Mouse (Mus musculus): ENCODE measurements around the gene Traf4. TPM values are rescaled to one million over a fixed set of nuclear protein-coding genes. Genes with fewer than 3 reads are reported as not detected.

Traf4 gene
- polyA plus RNA-seq (2015; fragmentation: Nextera tagmentation; extraction: Ambion mirVana), result 82.4 and 88.4 TPM in 2 replicates

DNA sequence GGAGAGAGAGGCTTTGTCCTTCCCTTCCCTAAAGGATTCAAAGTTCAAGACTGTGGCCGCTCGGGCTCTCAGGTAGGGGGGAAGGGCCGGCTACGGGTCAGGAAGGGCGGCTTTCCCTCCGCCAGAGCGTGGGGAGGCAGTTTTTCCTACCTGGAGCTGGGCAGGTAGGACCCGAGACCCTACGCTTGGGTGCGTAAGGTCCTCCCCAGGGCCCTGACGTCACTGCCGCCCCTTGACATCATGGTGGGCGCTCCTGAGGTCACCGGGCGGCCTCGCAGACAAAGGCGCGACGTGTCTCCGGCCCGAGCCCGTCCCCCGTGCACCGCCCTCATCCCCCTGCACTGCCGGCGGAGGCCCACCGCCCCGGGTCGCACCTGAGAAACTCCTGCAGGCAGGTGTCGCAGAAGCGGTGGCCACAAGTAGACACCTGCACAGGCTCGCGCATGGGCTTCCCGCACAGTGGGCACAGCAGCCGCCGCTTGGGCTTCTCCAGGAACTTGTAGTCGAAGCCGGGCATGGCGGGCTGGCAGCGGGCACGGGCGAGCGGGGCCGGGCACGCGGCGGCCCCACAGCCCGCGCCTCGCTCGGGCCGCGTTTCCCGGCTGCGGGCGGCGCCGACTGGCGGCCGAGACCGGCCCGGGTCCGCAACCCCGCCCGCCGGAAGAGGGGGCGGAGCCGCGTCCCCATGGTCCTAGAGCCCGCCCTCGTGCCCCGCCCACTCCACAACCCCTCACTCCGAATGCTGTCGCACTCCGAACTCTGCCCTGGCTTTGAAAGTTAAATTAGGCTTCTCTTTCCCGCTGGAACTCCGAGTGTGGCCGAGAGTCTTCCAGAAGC, at the start of gene Traf4:
Gene Traf4, minus strand, starts transcription at position 666 of the 837 bp plus-strand sequence.
- Histone ChIP-seq H3K27me3 (no peaks in the 10 kb centered on the region), H3K27ac (peak within 1 kb of the TSS; percentile 98), H3K4me2 (peak within 1 kb of the TSS; percentile 76), H3K9me3 (no peaks in the 10 kb centered on the region), H3K4me1 (peaks cover 47% of the 10 kb centered on the region), H3K4me3 (peak within 1 kb of the TSS; percentile 81), H3K9ac (peak within 1 kb of the TSS; percentile 98), H3K36me3 (peaks cover 18% of the 10 kb centered on the region)
- peak; percentile 82 for ATAC-seq (ENCODE audit: borderline replicate concordance, extremely low read depth, low FRiP score, low TSS enrichment)
- under 1% methylated on average over 78 of the region's 78 CpGs for WGBS

DNA sequence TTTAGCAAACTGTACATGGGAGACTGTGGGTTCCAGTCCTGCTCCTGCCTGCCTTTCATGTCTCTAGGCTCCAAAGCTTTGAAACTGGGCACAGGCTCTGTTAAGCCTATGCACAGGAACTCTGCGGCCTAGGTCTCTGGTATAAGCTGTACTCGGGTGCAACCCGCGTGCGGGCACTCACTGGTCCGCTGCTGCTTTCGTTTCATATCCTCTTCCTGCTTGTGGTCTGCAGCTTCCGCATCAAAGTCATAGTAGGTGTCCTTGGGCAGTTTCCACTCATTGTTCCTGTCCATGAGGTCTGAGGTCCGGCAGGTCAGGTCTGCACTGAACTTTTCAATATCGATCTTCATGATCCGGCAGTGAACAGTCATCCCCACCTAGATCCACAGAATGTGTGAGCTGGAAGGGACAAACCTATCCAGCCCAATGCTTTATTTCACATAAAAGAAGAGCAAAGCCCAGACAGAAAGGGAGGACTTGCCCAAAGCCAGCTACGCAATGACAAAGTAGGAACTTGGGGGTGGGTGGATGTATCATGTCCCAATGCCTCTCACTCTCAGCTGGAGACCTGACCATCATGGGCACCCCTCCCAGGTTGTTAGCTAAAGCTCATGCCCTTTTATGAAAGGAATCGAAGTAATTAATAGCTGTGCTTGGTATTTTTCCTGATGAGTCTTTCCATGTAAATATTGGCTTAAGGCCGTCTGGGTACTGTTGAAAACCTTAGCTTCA, 47.9 kb upstream of the Traf4 start:
- H3K27ac ChIP-seq, result no peak overlapping the region
- 79% methylated on average over 14 of the region's 14 CpGs for WGBS
- H3K36me3 ChIP-seq, result peaks cover 89% of the 10 kb centered on the region
- H3K27me3 ChIP-seq, result no peaks in the 10 kb centered on the region
- no peak for ATAC-seq (ENCODE audit: borderline replicate concordance, extremely low read depth, low FRiP score, low TSS enrichment)
- H3K9me3 ChIP-seq, result no peaks in the 10 kb centered on the region
- H3K9ac ChIP-seq, result no peak overlapping the region
- H3K4me2 ChIP-seq, result no peak overlapping the region
- H3K4me3 ChIP-seq, result no peak overlapping the region
- no peaks in the 10 kb centered on the region for H3K4me1 ChIP-seq

DNA sequence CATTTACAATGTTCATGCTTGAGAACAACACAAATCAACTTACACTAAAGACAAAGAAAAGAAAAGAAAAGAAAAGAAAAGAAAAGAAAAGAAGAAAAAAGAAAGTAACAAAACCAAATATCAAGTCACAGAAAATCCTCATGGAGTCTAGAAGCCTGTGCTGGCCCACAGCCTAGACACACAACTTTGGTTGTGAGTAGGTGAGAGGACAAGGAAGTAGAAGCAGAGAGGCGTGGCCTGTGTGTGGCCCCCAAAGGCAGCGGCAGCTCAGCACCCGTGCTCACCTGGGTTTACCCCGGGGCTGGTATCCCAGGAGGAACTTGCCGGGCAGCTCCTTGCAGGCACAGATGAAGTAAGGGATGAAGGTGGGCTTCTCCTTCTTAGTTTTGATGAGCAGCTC, 46.1 kb upstream of the Traf4 start:
- H3K4me2 ChIP-seq, result no peak overlapping the region
- no peak overlapping the region for H3K9ac ChIP-seq
- H3K36me3 ChIP-seq, result peaks cover 89% of the 10 kb centered on the region
- no peaks in the 10 kb centered on the region for H3K4me1 ChIP-seq
- ATAC-seq (ENCODE audit: borderline replicate concordance, extremely low read depth, low FRiP score, low TSS enrichment), result no peak
- no peaks in the 10 kb centered on the region for H3K9me3 ChIP-seq
- H3K27me3 ChIP-seq, result no peaks in the 10 kb centered on the region
- H3K4me3 ChIP-seq, result no peak overlapping the region
- H3K27ac ChIP-seq, result no peak overlapping the region
- 84% methylated on average over 5 of the region's 5 CpGs for WGBS

DNA sequence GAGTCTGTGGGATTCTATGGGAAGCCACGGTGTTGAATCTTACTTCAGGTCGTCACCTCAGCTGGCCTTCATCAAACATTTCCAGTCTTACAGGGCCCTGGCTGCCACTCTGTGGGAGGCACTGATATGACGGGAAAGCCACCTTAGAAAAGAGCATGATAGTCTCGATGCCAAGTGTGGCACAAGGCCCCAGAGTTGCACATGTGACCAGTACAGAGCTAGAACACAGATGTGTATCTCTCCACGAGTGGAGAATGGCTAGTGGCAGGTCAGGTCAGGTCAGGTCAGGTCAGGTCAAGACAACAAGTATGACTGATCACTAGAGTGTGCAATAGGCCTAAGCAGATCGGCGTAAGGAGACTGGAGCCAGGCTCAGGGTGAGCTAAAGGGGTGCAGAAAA, 45.2 kb upstream of the Traf4 start:
- Histone ChIP-seq H3K9me3 (no peaks in the 10 kb centered on the region), H3K4me1 (no peaks in the 10 kb centered on the region), H3K9ac (no peak overlapping the region), H3K4me2 (no peak overlapping the region), H3K36me3 (peaks cover 89% of the 10 kb centered on the region), H3K27ac (no peak overlapping the region), H3K27me3 (no peaks in the 10 kb centered on the region), H3K4me3 (no peak overlapping the region)
- no peak for ATAC-seq (ENCODE audit: borderline replicate concordance, extremely low read depth, low FRiP score, low TSS enrichment)
- 43% methylated on average over 7 of the region's 7 CpGs for WGBS

DNA sequence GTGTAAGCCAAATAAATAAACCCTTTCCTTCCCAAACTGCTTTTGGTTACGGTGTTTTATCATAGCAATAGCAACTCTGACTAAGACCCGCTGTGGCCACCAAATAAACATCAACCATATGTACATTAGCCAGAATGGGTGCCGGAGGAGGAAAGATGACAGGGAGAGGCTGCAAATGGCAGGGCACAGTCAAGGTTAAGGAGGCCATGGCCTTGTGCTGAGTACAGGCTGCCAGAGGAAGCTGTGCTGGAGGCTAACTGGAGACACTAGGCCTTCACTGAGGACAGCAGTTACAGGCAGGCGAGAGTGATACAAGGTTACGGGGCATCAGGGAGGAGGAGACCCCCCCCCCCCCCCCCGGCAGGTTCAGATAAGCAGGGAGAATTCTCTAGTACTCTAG, 44.5 kb upstream of the Traf4 start:
- 78% methylated on average over 6 of the region's 6 CpGs for WGBS
- no peak overlapping the region for H3K4me2 ChIP-seq
- no peak overlapping the region for H3K4me3 ChIP-seq
- H3K27me3 ChIP-seq, result no peaks in the 10 kb centered on the region
- peaks cover 86% of the 10 kb centered on the region for H3K36me3 ChIP-seq
- no peaks in the 10 kb centered on the region for H3K4me1 ChIP-seq
- ATAC-seq (ENCODE audit: borderline replicate concordance, extremely low read depth, low FRiP score, low TSS enrichment), result no peak
- no peak overlapping the region for H3K9ac ChIP-seq
- no peaks in the 10 kb centered on the region for H3K9me3 ChIP-seq
- H3K27ac ChIP-seq, result no peak overlapping the region

DNA sequence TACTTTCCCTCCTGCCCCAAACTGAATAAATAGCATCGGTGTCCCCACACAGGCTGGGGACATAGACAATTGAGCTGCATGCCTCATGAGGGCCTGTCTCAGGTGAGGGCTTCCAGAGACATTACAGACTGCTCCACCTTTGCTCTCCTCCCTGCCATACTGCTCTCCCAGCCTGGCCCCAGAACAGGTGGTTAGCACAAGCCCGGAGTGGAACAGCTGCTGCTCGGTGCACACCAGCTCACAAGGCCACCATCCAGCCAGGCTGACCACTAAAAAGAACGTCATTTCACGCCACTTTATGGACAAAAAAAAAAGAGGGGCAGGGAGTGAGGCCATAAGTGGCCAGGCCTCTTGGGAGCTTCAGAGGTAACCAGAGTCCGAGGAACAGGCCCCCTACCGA, 41.8 kb upstream of the Traf4 start:
- no peak overlapping the region for H3K27ac ChIP-seq
- no peak for ATAC-seq (ENCODE audit: borderline replicate concordance, extremely low read depth, low FRiP score, low TSS enrichment)
- no peaks in the 10 kb centered on the region for H3K4me1 ChIP-seq
- H3K4me3 ChIP-seq, result no peak overlapping the region
- no peak overlapping the region for H3K4me2 ChIP-seq
- no peaks in the 10 kb centered on the region for H3K27me3 ChIP-seq
- H3K9me3 ChIP-seq, result no peaks in the 10 kb centered on the region
- WGBS, result 86% methylated on average over 7 of the region's 7 CpGs
- H3K9ac ChIP-seq, result no peak overlapping the region
- H3K36me3 ChIP-seq, result peaks cover 65% of the 10 kb centered on the region

DNA sequence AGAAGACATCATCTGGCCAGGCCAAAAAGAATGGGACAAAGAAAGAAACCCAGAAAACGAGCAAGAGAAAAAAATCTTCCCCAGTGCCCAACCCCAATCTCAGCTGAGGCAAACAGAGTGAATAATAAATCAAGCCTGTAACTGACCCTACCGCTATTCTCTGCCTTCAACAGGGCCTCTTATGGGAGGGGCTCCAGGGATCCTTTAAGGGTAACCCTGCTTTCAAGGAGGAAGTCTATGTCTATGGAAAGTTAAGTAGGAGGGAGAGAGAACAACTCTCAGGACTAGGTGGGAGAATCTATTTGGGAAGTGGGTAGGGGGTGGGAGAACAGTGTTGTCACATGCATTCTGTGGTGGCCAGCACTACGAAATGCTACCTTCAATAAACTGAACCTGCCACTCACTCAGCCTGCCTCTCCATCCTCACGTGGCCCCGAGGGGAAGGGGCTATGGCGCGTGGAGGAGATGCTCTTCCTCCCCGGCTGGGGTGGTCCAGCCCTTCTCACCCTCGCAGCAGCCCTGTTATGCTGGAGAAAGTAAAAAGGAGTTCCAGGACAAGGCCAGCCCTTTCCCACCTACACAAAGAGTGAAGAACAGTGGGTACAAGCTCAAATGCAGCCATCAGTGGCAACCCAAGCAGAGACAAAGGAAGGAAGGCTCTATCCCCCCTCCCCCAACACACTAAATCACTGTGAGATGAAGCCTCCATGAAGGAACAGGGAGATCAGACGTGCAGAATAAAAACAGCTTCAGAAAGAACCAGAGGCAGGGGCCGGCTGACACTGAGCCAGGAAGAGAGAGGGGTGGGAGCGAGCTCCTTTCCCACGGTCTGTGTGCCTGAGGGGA, 40.2 kb upstream of the Traf4 start:
- no peak overlapping the region for H3K9ac ChIP-seq
- no peaks in the 10 kb centered on the region for H3K9me3 ChIP-seq
- H3K36me3 ChIP-seq, result peaks cover 52% of the 10 kb centered on the region
- no peak overlapping the region for H3K4me3 ChIP-seq
- no peaks in the 10 kb centered on the region for H3K4me1 ChIP-seq
- H3K27ac ChIP-seq, result no peak overlapping the region
- WGBS, result 73% methylated on average over 13 of the region's 13 CpGs
- no peak for ATAC-seq (ENCODE audit: borderline replicate concordance, extremely low read depth, low FRiP score, low TSS enrichment)
- no peaks in the 10 kb centered on the region for H3K27me3 ChIP-seq
- H3K4me2 ChIP-seq, result no peak overlapping the region

DNA sequence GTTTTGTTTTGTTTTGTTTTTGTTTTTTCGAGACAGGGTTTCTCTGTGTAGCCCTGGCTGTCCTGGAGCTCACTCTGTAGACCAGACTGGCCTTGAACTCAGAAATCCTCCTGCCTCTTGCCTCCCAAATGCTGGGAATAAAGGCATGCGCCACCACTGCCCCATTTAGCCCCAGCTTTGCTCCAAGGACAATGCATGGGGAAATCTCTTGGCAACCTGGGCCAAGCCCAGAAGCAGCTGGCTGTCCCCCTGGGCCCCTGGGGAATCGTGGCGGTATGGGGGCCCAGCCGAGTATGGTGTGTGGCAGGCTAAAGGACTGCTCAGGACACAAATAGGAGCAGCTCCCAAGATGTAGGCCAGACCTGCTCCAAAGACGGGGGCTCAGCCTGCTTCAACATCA, 38.9 kb upstream of the Traf4 start:
- H3K36me3 ChIP-seq, result peaks cover 39% of the 10 kb centered on the region
- no peaks in the 10 kb centered on the region for H3K27me3 ChIP-seq
- ATAC-seq (ENCODE audit: borderline replicate concordance, extremely low read depth, low FRiP score, low TSS enrichment), result no peak
- 80% methylated on average over 6 of the region's 6 CpGs for WGBS
- H3K4me1 ChIP-seq, result no peaks in the 10 kb centered on the region
- no peaks in the 10 kb centered on the region for H3K9me3 ChIP-seq
- no peak overlapping the region for H3K9ac ChIP-seq
- H3K4me3 ChIP-seq, result no peak overlapping the region
- no peak overlapping the region for H3K4me2 ChIP-seq
- no peak overlapping the region for H3K27ac ChIP-seq

DNA sequence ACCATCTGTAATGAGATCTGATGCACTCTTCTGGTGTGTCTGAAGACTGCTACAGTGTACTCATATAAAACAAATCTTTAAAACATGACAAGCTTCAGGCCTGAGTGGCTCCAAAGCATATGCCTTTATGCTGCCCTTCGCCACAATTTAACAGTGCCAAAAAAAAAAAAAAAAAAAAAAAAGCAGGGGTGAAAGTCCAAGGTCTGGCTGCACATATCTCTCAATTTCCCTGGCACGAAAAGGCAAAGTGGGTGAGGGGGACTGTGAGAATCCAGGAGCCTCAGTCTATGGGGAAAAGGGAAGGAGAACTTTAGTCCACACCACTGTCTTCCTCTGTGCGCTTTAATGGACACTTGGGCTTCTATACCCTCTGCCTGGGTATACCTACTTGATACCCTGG, 37.0 kb upstream of the Traf4 start:
- no peak overlapping the region for H3K4me3 ChIP-seq
- 89% methylated on average over 3 of the region's 3 CpGs for WGBS
- no peaks in the 10 kb centered on the region for H3K4me1 ChIP-seq
- no peak overlapping the region for H3K27ac ChIP-seq
- H3K4me2 ChIP-seq, result no peak overlapping the region
- H3K9me3 ChIP-seq, result no peaks in the 10 kb centered on the region
- no peak for ATAC-seq (ENCODE audit: borderline replicate concordance, extremely low read depth, low FRiP score, low TSS enrichment)
- no peak overlapping the region for H3K9ac ChIP-seq
- peaks cover 20% of the 10 kb centered on the region for H3K36me3 ChIP-seq
- H3K27me3 ChIP-seq, result no peaks in the 10 kb centered on the region

DNA sequence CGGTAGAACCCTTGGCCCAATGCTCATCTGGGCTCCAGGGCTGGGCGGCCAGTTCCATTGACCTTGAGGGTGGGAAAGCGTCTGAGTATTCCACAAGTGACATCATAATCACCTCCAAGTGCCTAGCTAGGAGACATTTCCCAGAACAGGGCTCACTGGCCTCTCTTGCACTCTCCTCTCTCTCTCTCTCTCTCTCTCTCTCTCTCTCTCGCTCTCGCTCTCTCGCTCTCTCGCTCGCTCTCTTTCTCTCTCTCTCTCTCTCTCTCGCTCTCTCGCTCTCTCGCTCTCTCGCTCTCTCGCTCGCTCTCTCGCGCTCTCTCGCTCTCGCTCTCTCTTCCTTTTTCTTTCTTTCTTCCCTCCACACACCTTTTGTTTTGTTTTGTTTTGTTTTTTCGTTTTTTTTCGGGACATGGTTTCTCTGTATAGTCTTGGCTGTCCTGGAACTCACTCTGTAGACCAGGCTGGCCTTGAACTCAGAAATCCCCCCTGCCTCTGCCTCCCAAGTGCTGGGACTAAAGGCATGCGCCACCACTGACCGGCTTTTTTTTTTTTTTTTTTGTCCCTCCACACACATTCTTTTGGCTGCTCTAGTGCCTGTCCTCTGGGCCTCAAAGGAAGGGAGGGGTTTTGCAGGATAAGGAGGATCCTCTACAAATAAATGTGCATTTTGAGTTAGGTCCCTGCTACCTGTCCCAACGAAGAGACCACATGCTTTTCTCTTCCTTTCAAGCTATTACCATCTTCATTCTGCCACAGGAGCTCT, 29.9 kb upstream of the Traf4 start:
- Histone ChIP-seq H3K36me3 (peaks cover 18% of the 10 kb centered on the region), H3K27ac (peak overlapping the region; percentile 71), H3K27me3 (no peaks in the 10 kb centered on the region), H3K9me3 (no peaks in the 10 kb centered on the region), H3K4me1 (peaks cover 20% of the 10 kb centered on the region), H3K9ac (peak overlapping the region; percentile 27), H3K4me2 (peak overlapping the region; percentile 67), H3K4me3 (peak overlapping the region; percentile 57)
- no peak for ATAC-seq (ENCODE audit: borderline replicate concordance, extremely low read depth, low FRiP score, low TSS enrichment)
- 48% methylated on average over 23 of the region's 23 CpGs for WGBS

DNA sequence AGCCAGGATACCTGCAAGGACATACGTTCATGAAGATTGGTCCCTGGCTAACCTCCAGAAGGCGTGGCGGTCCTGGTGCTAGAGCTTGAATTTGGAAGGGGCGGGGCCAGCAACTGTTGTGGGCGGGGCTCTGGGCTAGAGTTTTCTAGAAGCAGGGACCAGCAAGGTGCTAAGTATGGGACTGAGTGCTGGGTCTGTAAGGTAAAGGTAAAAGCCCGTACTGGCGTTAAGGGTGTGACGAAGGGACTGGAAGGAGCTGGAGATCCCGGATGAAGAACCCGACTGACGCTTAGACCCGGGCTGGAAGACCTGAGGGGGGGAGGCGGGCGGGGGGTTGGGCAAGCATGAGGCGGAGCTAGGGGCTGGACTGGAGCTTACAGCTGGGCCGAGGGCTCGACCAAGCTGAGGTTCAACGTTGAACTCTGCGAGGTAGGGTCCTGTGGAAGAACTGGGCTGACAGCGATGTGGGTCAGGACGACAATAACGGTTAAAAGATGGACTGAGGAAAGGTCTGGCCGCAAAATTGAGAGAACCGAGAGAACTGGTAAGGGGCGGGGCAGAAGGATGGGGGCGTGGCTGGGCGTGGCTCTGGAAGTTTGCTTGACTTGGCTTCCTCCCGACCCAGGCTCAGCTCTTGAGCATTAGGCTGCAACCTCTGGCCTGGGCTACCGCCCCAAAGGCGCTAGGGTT, 29.2 kb upstream of the Traf4 start:
- peak overlapping the region; percentile 71 for H3K27ac ChIP-seq
- WGBS, result 3% methylated on average over 30 of the region's 30 CpGs
- H3K9me3 ChIP-seq, result no peaks in the 10 kb centered on the region
- H3K4me1 ChIP-seq, result peaks cover 26% of the 10 kb centered on the region
- no peaks in the 10 kb centered on the region for H3K27me3 ChIP-seq
- H3K36me3 ChIP-seq, result peaks cover 18% of the 10 kb centered on the region
- peak overlapping the region; percentile 27 for H3K9ac ChIP-seq
- peak overlapping the region; percentile 67 for H3K4me2 ChIP-seq
- peak; percentile 77 for ATAC-seq (ENCODE audit: borderline replicate concordance, extremely low read depth, low FRiP score, low TSS enrichment)
- peak overlapping the region; percentile 57 for H3K4me3 ChIP-seq
